ENCODE assay signal across 24 mouse cellular contexts in the genomic region with DNA sequence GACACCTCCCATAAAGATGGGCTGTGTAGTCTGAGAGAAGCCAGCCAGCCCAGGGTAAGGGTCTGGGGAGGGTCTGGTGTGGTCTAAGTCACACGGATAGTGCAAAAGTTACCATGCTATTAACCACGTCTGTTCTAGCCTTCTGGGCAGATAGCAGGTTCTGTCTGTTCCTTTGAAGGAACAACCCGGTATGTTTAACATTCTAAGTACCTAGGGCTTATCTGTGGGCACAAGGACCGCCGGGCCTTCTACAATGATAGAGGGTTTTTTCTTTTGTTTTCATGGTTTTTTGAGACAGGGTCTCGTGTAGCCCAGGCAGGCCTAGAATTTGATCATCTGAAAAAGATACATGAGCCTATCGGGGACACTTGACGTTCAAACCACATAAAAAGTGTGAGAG. TPM values are rescaled to one million over a fixed set of nuclear protein-coding genes. Genes with fewer than 3 reads are reported as not detected.
DNase-seq lines count a peak whose midpoint lies in the region; ATAC-seq and TF ChIP-seq lines count a peak whose summit lies in the region.
"Had no signal": no experiment of that assay in that cellular context is flagged by ENCODE, and none has a peak within 500 bp of the region (broad histone marks: within the 10 kb centered on the region; RNA-seq: fewer than 3 reads in every experiment).

No protein-coding gene starts in this region.

- H3K36me3 ChIP-seq in liver, embryonic 12.5 days = peaks cover 11% of the 10 kb centered on the region; the same call in 1 of the 2 replicates
- no peaks in the 10 kb centered on the region for H3K36me3 ChIP-seq in liver, postnatal 0 days (replicated peaks; ENCODE audit: insufficient read depth, low read length)
- peaks cover 0 to 13% of the 10 kb centered on the region in 2 experiments; a peak in 2 of 4 replicates for H3K36me3 ChIP-seq in MEL (ENCODE audit: control insufficient read depth in 1 of 2, insufficient read depth in 2 of 2, low read length in 2 of 2)
- H3K36me3 ChIP-seq in intestine, embryonic 15.5 days = 0 out of 2 replicates have a peak, but pooled peaks cover 3% of the 10 kb centered on the region
- H3K36me3 ChIP-seq in limb, embryonic 15.5 days = peaks cover 33% of the 10 kb centered on the region

- peaks cover 18% of the 10 kb centered on the region for H3K27me3 ChIP-seq in liver, embryonic 12.5 days (replicated peaks)
- no peaks in the 10 kb centered on the region for H3K27me3 ChIP-seq in liver, postnatal 0 days (ENCODE audit: insufficient read depth, low read length)
- no peaks in the 10 kb centered on the region for H3K27me3 ChIP-seq in MEL (ENCODE audit: control insufficient read depth in 1 of 2, insufficient read depth in 2 of 2, low read length in 2 of 2)
- H3K27me3 ChIP-seq in intestine, embryonic 15.5 days (replicated peaks) = no peaks in the 10 kb centered on the region
- no peaks in the 10 kb centered on the region for H3K27me3 ChIP-seq in limb, embryonic 15.5 days
- H3K27me3 ChIP-seq: embryonic facial prominence, embryonic 13.5 days; forebrain, embryonic 15.5 days; Patski had no signal

- ATAC-seq in liver, embryonic 12.5 days = no peak
- no peak for ATAC-seq in liver, postnatal 0 days
- ATAC-seq in intestine, embryonic 15.5 days = no peak
- ATAC-seq in limb, embryonic 15.5 days (ENCODE audit: insufficient number of reproducible peaks, low FRiP score, low TSS enrichment, low read depth) = no peak
- ATAC-seq: forebrain, embryonic 15.5 days; Patski had no signal

- no peaks in the 10 kb centered on the region for H3K79me2 ChIP-seq in MEL (ENCODE audit: control insufficient read depth, insufficient read depth, low read length, poor library complexity)

- H3K4me1 ChIP-seq in liver, embryonic 12.5 days = peaks cover 27% of the 10 kb centered on the region
- peaks cover 4% of the 10 kb centered on the region; the same call in 1 of the 2 replicates for H3K4me1 ChIP-seq in liver, postnatal 0 days (ENCODE audit: insufficient read depth)
- peaks cover 0 to 24% of the 10 kb centered on the region in 2 experiments; a peak in 2 of 4 replicates for H3K4me1 ChIP-seq in MEL (ENCODE audit: control insufficient read depth in 1 of 2, insufficient read depth in 2 of 2, low read length in 2 of 2)
- H3K4me1 ChIP-seq in intestine, embryonic 15.5 days (replicated peaks) = no peaks in the 10 kb centered on the region; the same call in 1 of the 2 replicates
- H3K4me1 ChIP-seq in limb, embryonic 15.5 days = peaks cover 18% of the 10 kb centered on the region
- H3K4me1 ChIP-seq: forebrain, embryonic 15.5 days had no signal

- H3K9ac ChIP-seq in liver, embryonic 12.5 days = no peak overlapping the region
- H3K9ac ChIP-seq in liver, postnatal 0 days (replicated peaks) = no peak overlapping the region
- H3K9ac ChIP-seq in MEL (ENCODE audit: control insufficient read depth, low read depth, low read length, poor library complexity, severe bottlenecking) = peak overlapping the region; percentile 40
- no peak overlapping the region for H3K9ac ChIP-seq in intestine, embryonic 15.5 days
- no peak overlapping the region for H3K9ac ChIP-seq in limb, embryonic 15.5 days
- H3K9ac ChIP-seq: embryonic facial prominence, embryonic 13.5 days; forebrain, embryonic 15.5 days; heart, embryonic 13.5 days; hindbrain, embryonic 14.5 days had no signal

- no peak for TF ChIP-seq POLR2A in MEL (IDR thresholded peaks at IDR 0.05; ENCODE audit: control insufficient read depth in 1 of 2, insufficient read depth in 1 of 2, low read depth in 1 of 2, low read length in 2 of 2, poor library complexity in 1 of 2)

- peak overlapping the region; percentile 26; the same call in 1 of the 2 replicates for H3K4me2 ChIP-seq in liver, embryonic 12.5 days
- H3K4me2 ChIP-seq in liver, postnatal 0 days (ENCODE audit: low read depth, low read length) = no peak overlapping the region
- H3K4me2 ChIP-seq in intestine, embryonic 15.5 days (replicated peaks) = no peak overlapping the region; the same call in 1 of the 2 replicates
- no peak overlapping the region for H3K4me2 ChIP-seq in limb, embryonic 15.5 days
- H3K4me2 ChIP-seq: embryonic facial prominence, embryonic 13.5 days; forebrain, embryonic 15.5 days; heart, embryonic 13.5 days; hindbrain, embryonic 14.5 days had no signal

- intact Hi-C loops in left cerebral cortex, postnatal 25 days (cut with DNase I) = no loop called here

- no peak for TF ChIP-seq RAD21 in MEL (IDR thresholded peaks at IDR 0.05; ENCODE audit: low read depth, low read length)

- H3K9me3 ChIP-seq in liver, embryonic 12.5 days (replicated peaks) = no peaks in the 10 kb centered on the region
- no peaks in the 10 kb centered on the region for H3K9me3 ChIP-seq in liver, postnatal 0 days (ENCODE audit: low read length)
- H3K9me3 ChIP-seq in MEL (replicated peaks; ENCODE audit: insufficient read depth, low read length) = no peaks in the 10 kb centered on the region
- H3K9me3 ChIP-seq in intestine, embryonic 15.5 days = no peaks in the 10 kb centered on the region
- H3K9me3 ChIP-seq in limb, embryonic 15.5 days = no peaks in the 10 kb centered on the region
- H3K9me3 ChIP-seq: embryonic facial prominence, embryonic 13.5 days; forebrain, embryonic 15.5 days; heart, embryonic 13.5 days had no signal

- no peak for TF ChIP-seq EP300 in liver, postnatal 0 days (IDR thresholded peaks at IDR 0.05; ENCODE audit: low read depth)
- TF ChIP-seq EP300 in MEL (IDR thresholded peaks at IDR 0.05; ENCODE audit: low read depth in 1 of 2, low read length in 2 of 2) = no peak

- TF ChIP-seq CTCF in liver, postnatal 0 days (IDR thresholded peaks at IDR 0.05; ENCODE audit: low read depth) = no peak
- TF ChIP-seq CTCF in MEL (IDR thresholded peaks at IDR 0.05 in 2 of 3, conservative IDR thresholded peaks at IDR 0.05 in 1 of 3; ENCODE audit: control insufficient read depth in 1 of 3, insufficient read depth in 1 of 3, low read depth in 2 of 3, low read length in 3 of 3, poor library complexity in 1 of 3, severe bottlenecking in 1 of 3) = no peak

- no peak for DNase-seq in liver, postnatal 0 days
- peak; percentile 53 for DNase-seq in MEL (ENCODE audit: low read depth, low spot score)
- no peak for DNase-seq in thymus, postnatal 25 days
- no peak for DNase-seq in left cerebral cortex, postnatal 25 days (ENCODE audit: low spot score in 2 of 2)
- DNase-seq: adrenal gland, adult 8-10 months; cerebellum, adult 8-10 months; heart, adult 18-20 months; kidney, adult 2 months; kidney, postnatal 14 days; left cerebral cortex, postnatal 4 days; midbrain, embryonic 14.5 days; spleen, adult 18-20 months; thymus, postnatal 36 days had no signal

- no peak overlapping the region for H3K4me3 ChIP-seq in liver, embryonic 12.5 days
- H3K4me3 ChIP-seq in liver, postnatal 0 days (ENCODE audit: low read depth, low read length) = no peak overlapping the region
- peak overlapping the region; percentile 24 to 63 for H3K4me3 ChIP-seq in MEL (ENCODE audit: control insufficient read depth in 1 of 2, insufficient read depth in 1 of 2, low read depth in 2 of 2, low read length in 2 of 2)
- no peak overlapping the region for H3K4me3 ChIP-seq in intestine, embryonic 15.5 days (replicated peaks)
- no peak overlapping the region for H3K4me3 ChIP-seq in limb, embryonic 15.5 days
- H3K4me3 ChIP-seq: embryonic facial prominence, embryonic 13.5 days; forebrain, embryonic 15.5 days; heart, embryonic 13.5 days; myocyte had no signal

- WGBS in liver, embryonic 12.5 days (ENCODE audit: insufficient replicate concordance) = 39% methylated on average over 8 of the region's 8 CpGs
- 60% methylated on average over 8 of the region's 8 CpGs for WGBS in liver, postnatal 0 days (ENCODE audit: insufficient replicate concordance)
- 75% methylated on average over 8 of the region's 8 CpGs for WGBS in intestine, embryonic 15.5 days
- 61% methylated on average over 8 of the region's 8 CpGs for WGBS in limb, embryonic 15.5 days

- no peak overlapping the region for H3K27ac ChIP-seq in liver, embryonic 12.5 days
- no peak overlapping the region for H3K27ac ChIP-seq in liver, postnatal 0 days (ENCODE audit: low read depth)
- peak overlapping the region; percentile 21 for H3K27ac ChIP-seq in MEL (ENCODE audit: control insufficient read depth, low read depth, low read length)
- H3K27ac ChIP-seq in intestine, embryonic 15.5 days = peak overlapping the region; percentile 62
- peak overlapping the region; percentile 77 for H3K27ac ChIP-seq in limb, embryonic 15.5 days
- H3K27ac ChIP-seq: embryonic facial prominence, embryonic 13.5 days; forebrain, embryonic 15.5 days; heart, embryonic 13.5 days; hindbrain, embryonic 14.5 days had no signal

TF ChIP-seq in MEL, 35 proteins besides CTCF, POLR2A, EP300 and RAD21:
- TF ChIP-seq ZMIZ1 (IDR thresholded peaks at IDR 0.05; ENCODE audit: low read depth, low read length) (no peak), TAL1 (IDR thresholded peaks at IDR 0.05; ENCODE audit: low read length) (peak; percentile 39)

RNA-seq across cellular contexts. Expression of a gene that starts 21.6 kb away (rescaled TPM):
- 0.68 and 1.4 TPM in 2 replicates for polyA plus RNA-seq in liver, embryonic 12.5 days (2016; fragmentation: Nextera tagmentation; extraction: Ambion mirVana)
- 0.19 and 0.33 TPM in 2 replicates for polyA plus RNA-seq in liver, postnatal 0 days (2015; fragmentation: Nextera tagmentation; extraction: Ambion mirVana)
- total RNA-seq in MEL (2012; rRNA removed) = 0.29 and 0.54 TPM in 2 replicates
- 1 to 10 TPM in 1 of 2 experiments, not detected in 1; 2.2 TPM for polyA plus RNA-seq in MEL (2012; ENCODE audit: insufficient read depth in 1 of 2, insufficient read length in 2 of 2, low read depth in 1 of 2, low replicate concordance in 2 of 2, missing spikeins in 1 of 2)
- 7.3 and 7.4 TPM in 2 replicates for polyA plus RNA-seq in intestine, embryonic 15.5 days (2015; fragmentation: Nextera tagmentation; extraction: Ambion mirVana)
- polyA plus RNA-seq in limb, embryonic 15.5 days (2015; fragmentation: Nextera tagmentation; extraction: Ambion mirVana) = 9.2 and 12.1 TPM in 2 replicates
- 10 to 100 TPM; 15.2 to 15.8 TPM for total RNA-seq in left cerebral cortex, postnatal 25 days (2021)
- total RNA-seq: common myeloid progenitor, adult 5-6 weeks; megakaryocyte progenitor cell, adult 5-6 weeks had no signal

RNA-seq across cellular contexts. Expression of a gene that starts 25.3 kb away (rescaled TPM):
- 53.6 and 54.5 TPM in 2 replicates for polyA plus RNA-seq in liver, embryonic 12.5 days (2016; fragmentation: Nextera tagmentation; extraction: Ambion mirVana)
- 17.6 and 17.7 TPM in 2 replicates for polyA plus RNA-seq in liver, postnatal 0 days (2015; fragmentation: Nextera tagmentation; extraction: Ambion mirVana)
- total RNA-seq in MEL (2012; rRNA removed) = 40.6 and 44.0 TPM in 2 replicates
- polyA plus RNA-seq in MEL (2012; ENCODE audit: insufficient read depth in 1 of 2, insufficient read length in 2 of 2, low read depth in 1 of 2, low replicate concordance in 2 of 2, missing spikeins in 1 of 2) = 10 to 100 TPM in 1 of 2 experiments, not detected in 1; 51.0 TPM
- 95.5 and 97.4 TPM in 2 replicates for polyA plus RNA-seq in intestine, embryonic 15.5 days (2015; fragmentation: Nextera tagmentation; extraction: Ambion mirVana)
- 88.8 and 89.8 TPM in 2 replicates for polyA plus RNA-seq in limb, embryonic 15.5 days (2015; fragmentation: Nextera tagmentation; extraction: Ambion mirVana)
- total RNA-seq in left cerebral cortex, postnatal 25 days (2021) = 10 to 100 TPM; 35.8 to 36.3 TPM

Comparison
In these comparisons a context has a peak if more than half of its experiments do, and no peak if none do; other contexts are left out.
1. H3K27ac ChIP-seq: peak in MEL (single experiment), intestine, embryonic 15.5 days (single experiment) and limb, embryonic 15.5 days (single experiment); none in liver, embryonic 12.5 days (single experiment) and liver, postnatal 0 days (single experiment).
2. H3K4me3 ChIP-seq: peak in MEL (2 of 2); none in liver, embryonic 12.5 days (single experiment), liver, postnatal 0 days (single experiment), intestine, embryonic 15.5 days (single experiment) and limb, embryonic 15.5 days (single experiment).